Mouse (Mus musculus) megakaryocyte, embryonic 14.5 days (primary cell): ENCODE results near the gene Ifnlr1.

Experiments
- FLI1 ChIP-seq: IDR thresholded peaks from 2 replicates; pipeline ENCODE4 v1.6.1; 2012; ENCODE audit warnings: low read length, inconsistent platforms, mixed read lengths
- GATA1 ChIP-seq: IDR thresholded peaks from 3 replicates; pipeline ENCODE4 v1.6.1; 2012; ENCODE audit warnings: mixed read lengths, low read length, inconsistent platforms, borderline replicate concordance

DNA sequence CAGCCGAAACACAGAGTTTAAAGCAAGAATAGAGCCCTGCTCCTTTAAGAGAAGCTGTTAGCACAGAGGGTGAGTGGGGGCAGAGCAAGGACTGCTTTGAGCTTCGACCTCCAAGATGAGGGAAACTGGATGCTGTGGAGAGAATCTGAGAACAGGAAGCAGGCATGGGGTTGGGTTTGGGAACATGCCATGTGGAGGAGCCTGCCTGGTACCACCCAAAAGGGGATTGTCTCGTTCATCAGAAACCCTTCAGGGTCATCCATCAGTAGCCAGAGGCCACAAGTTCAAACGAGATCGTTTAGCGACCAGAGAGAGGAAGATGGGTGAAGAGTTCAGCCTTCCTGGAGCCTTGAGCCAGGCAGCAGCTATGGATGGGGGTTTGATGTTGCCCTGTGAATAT lies 57.4 kb downstream of the Ifnlr1 start:
- TF ChIP-seq GATA1 (no peak), FLI1 (no peak)
